Mouse (Mus musculus) heart, embryonic 10.5 days (tissue): ENCODE data around the gene Piezo1. TPM values are rescaled to one million over a fixed set of nuclear protein-coding genes. Genes with fewer than 3 reads are reported as not detected.

Experiments used
- DNase-seq: peaks from one replicate; pipeline ENCODE4 v3.0.0-alpha.2; 2017; ENCODE audit warnings: low spot score
- H3K27ac ChIP-seq: fragments of 300-500 bp; sonication (generic); 2 replicates; pipeline ENCODE4 v1.5.1; 2016; ENCODE audit warnings: mild to moderate bottlenecking
- H3K27me3 ChIP-seq: fragments of 300-500 bp; sonication (generic); 2 replicates; pipeline ENCODE4 v1.6.1; 2016; ENCODE audit warnings: mild to moderate bottlenecking; ENCODE audit not compliant: poor library complexity, insufficient read depth, severe bottlenecking
- H3K36me3 ChIP-seq: fragments of 300-500 bp; sonication (generic); 2 replicates; pipeline ENCODE4 v1.6.1; 2016; ENCODE audit warnings: mild to moderate bottlenecking, moderate library complexity
- H3K4me1 ChIP-seq: fragments of 300-500 bp; sonication (generic); 2 replicates; pipeline ENCODE4 v1.6.1; 2016; ENCODE audit warnings: mild to moderate bottlenecking
- H3K4me3 ChIP-seq: fragments of 300-500 bp; sonication (generic); 2 replicates; pipeline ENCODE4 v1.5.1; 2016; ENCODE audit warnings: mild to moderate bottlenecking, moderate library complexity
- H3K9me3 ChIP-seq: fragments of 300-500 bp; sonication (generic); 2 replicates; pipeline ENCODE4 v1.6.1; 2016; ENCODE audit warnings: mild to moderate bottlenecking, moderate library complexity
- WGBS: fragments of 180-500 bp; shearing (Covaris S2); methylation state at CpG from one replicate; pipeline ENCODE4 v1.1.7; 2016; 5-methylcytosine and 5-hydroxymethylcytosine counted together
- polyA plus RNA-seq: library from polyadenylated mRNA; unstranded; fragments of >200 nt; fragmentation: Nextera tagmentation; extraction: Ambion mirVana; gene quantifications from 2 replicates; pipeline ENCODE4 v1.2.1, GENCODE M21; 2016

Piezo1 gene
- polyA plus RNA-seq, 1 experiment from 2014 or later, result 29.3 TPM

- H3K4me3 ChIP-seq, result no peak overlapping the region
- H3K4me1 ChIP-seq, result peaks cover 57% of the 10 kb centered on the region
- H3K36me3 ChIP-seq, result peaks cover 11% of the 10 kb centered on the region; the same call in 1 of the 2 replicates
- WGBS, result 62% methylated on average over 10 of the region's 10 CpGs
- no peak for DNase-seq
- peaks cover 15% of the 10 kb centered on the region for H3K27me3 ChIP-seq
- no peaks in the 10 kb centered on the region for H3K9me3 ChIP-seq
- H3K27ac ChIP-seq, result peak overlapping the region; percentile 87
Measured at GRCm38 (mm10) chr8:122452154-122452553, 99.0 kb downstream of the Piezo1 start.

DNA sequence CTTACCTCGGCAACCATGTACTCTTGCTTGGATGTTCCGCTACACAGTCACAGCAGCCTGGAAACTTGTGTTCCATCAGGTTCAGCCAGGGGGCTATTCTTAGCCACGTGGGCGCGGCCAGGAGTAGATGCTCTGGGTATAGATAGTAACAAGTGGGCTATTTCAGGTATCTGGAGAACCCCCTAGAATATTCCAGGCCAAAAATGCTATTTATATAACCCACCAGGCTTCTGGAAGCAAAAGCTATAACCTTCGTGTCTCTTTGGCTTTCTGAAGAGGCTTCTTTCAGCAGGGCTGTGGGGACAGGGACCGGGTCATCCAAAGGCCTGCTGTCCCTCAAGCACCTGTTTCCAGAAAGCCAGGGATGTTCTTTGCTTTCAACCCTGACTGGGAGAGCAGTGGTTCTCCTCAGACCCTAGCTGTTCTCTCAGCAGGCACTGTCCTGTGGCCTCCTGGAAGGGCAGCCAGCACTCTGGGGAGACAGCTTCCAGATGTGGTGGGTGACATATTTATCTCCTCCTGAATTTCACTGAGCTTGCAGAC lies 99.9 kb downstream of the Piezo1 start:
- peaks cover 58% of the 10 kb centered on the region for H3K4me1 ChIP-seq
- no peaks in the 10 kb centered on the region for H3K9me3 ChIP-seq
- 34% methylated on average over 7 of the region's 7 CpGs for WGBS
- peaks cover 8% of the 10 kb centered on the region; the same call in 1 of the 2 replicates for H3K36me3 ChIP-seq
- peaks cover 7% of the 10 kb centered on the region for H3K27me3 ChIP-seq
- no peak for DNase-seq
- H3K4me3 ChIP-seq, result 0 out of 2 replicates have a peak overlapping the region, but pooled peaks have one; percentile 7
- peak overlapping the region; percentile 87 for H3K27ac ChIP-seq

- no peaks in the 10 kb centered on the region for H3K9me3 ChIP-seq
- DNase-seq, result no peak
- H3K4me3 ChIP-seq, result 0 out of 2 replicates have a peak overlapping the region, but pooled peaks have one; percentile 79
- H3K27me3 ChIP-seq, result no peaks in the 10 kb centered on the region
- 47% methylated on average over 3 of the region's 3 CpGs for WGBS
- peak overlapping the region; percentile 91; the same call in 1 of the 2 replicates for H3K27ac ChIP-seq
- no peaks in the 10 kb centered on the region for H3K36me3 ChIP-seq
- H3K4me1 ChIP-seq, result peaks cover 40% of the 10 kb centered on the region
Measured at GRCm38 (mm10) chr8:122445203-122445602, 105.9 kb downstream of the Piezo1 start.

DNA sequence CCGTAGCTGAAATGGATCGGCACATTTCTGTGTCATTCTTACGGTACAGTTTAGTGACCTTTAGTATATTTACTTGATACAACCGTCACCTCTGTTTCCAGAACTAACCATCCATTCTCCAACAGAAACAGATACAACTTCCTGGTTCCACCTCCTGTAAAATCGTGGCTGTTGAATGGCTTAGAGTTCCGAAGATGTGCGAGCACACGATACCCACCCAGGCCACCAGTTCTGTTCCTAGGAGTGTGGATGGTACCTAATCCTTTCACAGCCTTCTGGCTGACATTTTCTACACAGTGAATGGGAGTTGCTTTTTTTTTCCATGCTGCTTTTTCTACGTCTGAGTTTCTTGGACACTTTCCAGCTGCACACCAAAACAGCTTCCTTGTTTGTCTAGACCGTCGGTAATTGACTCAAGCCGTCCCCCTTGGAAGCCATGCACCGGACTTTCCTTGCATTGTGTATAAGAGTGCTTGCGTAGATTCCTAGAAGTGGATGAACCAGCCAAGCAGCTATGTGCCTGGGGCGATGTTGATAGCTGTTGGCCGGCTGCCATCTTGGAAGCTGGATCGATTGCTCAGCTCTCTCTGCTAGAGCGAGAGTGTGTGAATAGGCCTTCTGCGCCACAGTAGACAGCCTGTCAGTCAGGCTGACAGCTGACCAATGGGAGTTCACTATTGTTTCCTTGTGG lies 106.9 kb downstream of the Piezo1 start:
- H3K36me3 ChIP-seq, result peaks cover 9% of the 10 kb centered on the region
- H3K4me1 ChIP-seq, result peaks cover 37% of the 10 kb centered on the region
- 30% methylated on average over 19 of the region's 19 CpGs for WGBS
- peak overlapping the region; percentile 79 for H3K4me3 ChIP-seq
- DNase-seq, result peak; percentile 88
- no peaks in the 10 kb centered on the region for H3K9me3 ChIP-seq
- no peaks in the 10 kb centered on the region for H3K27me3 ChIP-seq
- H3K27ac ChIP-seq, result peak overlapping the region; percentile 91

- H3K4me3 ChIP-seq, result peak within 1 kb of the TSS; percentile 79
- peak within 1 kb of the TSS; percentile 91 for H3K27ac ChIP-seq
- H3K9me3 ChIP-seq, result no peaks in the 10 kb centered on the region
- H3K27me3 ChIP-seq, result no peaks in the 10 kb centered on the region
- peaks cover 37% of the 10 kb centered on the region for H3K4me1 ChIP-seq
- H3K36me3 ChIP-seq, result peaks cover 17% of the 10 kb centered on the region
- peak; percentile 100 for DNase-seq
- 1% methylated on average over 47 of the region's 47 CpGs for WGBS
Measured at GRCm38 (mm10) chr8:122443262-122444006, 107.7 kb downstream of the Piezo1 start, which contains the start of gene Mvd. Mvd (minus strand) TSS chr8:122443422.

DNA sequence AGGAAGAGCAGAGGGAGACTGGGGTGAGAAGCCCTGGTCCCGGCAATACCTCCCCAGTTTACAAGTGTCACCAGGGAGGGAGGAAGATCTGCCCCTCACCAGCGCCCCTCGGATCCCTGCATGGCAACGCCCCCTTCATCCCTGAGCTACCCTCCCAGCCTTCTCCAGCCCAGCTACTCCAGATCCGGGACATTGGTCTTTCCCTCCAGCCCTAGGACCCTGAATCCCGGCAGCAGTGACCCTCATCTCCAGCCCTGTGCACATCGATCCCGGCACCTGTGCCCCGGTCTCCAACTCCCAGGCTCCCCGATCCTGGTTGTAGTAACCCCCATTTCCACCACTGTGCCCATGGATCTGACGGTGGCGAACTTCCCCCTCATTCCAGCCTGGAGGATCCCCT lies 108.3 kb downstream of the Piezo1 start:
- peak overlapping the region; percentile 79 for H3K4me3 ChIP-seq
- WGBS, result 2% methylated on average over 12 of the region's 12 CpGs
- peaks cover 43% of the 10 kb centered on the region for H3K4me1 ChIP-seq
- DNase-seq, result no peak
- H3K36me3 ChIP-seq, result peaks cover 23% of the 10 kb centered on the region
- no peaks in the 10 kb centered on the region for H3K27me3 ChIP-seq
- no peaks in the 10 kb centered on the region for H3K9me3 ChIP-seq
- peak overlapping the region; percentile 91 for H3K27ac ChIP-seq

GRCm38 (mm10) chr8:122442356-122442755 lies 108.8 kb downstream of the Piezo1 start:
- 28% methylated on average over 7 of the region's 7 CpGs for whole genome bisulfite sequencing
- peaks cover 47% of the 10 kb centered on the region for H3K4me1 ChIP-seq
- peaks cover 28% of the 10 kb centered on the region for H3K36me3 ChIP-seq
- H3K27me3 ChIP-seq, result no peaks in the 10 kb centered on the region
- no peaks in the 10 kb centered on the region for H3K9me3 ChIP-seq
- no peak for DNase-seq
- peak overlapping the region; percentile 91 for H3K27ac ChIP-seq
- H3K4me3 ChIP-seq, result peak overlapping the region; percentile 79

- H3K36me3 ChIP-seq, result peaks cover 38% of the 10 kb centered on the region
- no peak overlapping the region for H3K27ac ChIP-seq
- WGBS, result 93% methylated on average over 1 of the region's 1 CpGs
- no peak for DNase-seq
- H3K27me3 ChIP-seq, result no peaks in the 10 kb centered on the region
- no peaks in the 10 kb centered on the region for H3K9me3 ChIP-seq
- no peak overlapping the region for H3K4me3 ChIP-seq
- peaks cover 49% of the 10 kb centered on the region for H3K4me1 ChIP-seq
Measured at GRCm38 (mm10) chr8:122441326-122441725, 109.8 kb downstream of the Piezo1 start.

DNA sequence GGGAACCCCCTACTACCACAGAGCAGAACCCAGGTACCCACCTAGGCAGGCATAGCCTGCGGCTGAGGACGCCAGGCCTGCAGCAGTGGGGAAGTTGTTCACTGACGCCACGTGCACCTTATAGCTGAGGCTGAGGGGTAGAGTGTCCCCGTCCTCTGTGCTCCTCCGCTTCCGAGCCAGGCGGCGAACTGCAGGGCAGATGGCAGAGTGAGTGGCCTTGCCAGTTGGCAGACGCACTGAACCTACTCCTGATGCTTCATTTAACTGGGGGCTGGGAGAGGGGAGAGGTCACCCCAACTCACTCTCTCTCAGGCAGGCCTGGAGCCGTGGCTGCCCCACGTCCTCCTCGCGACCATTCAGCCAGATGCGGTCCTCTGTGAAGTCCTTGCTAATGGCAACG lies 111.8 kb downstream of the Piezo1 start:
- H3K9me3 ChIP-seq, result no peaks in the 10 kb centered on the region
- no peak overlapping the region for H3K27ac ChIP-seq
- peaks cover 29% of the 10 kb centered on the region for H3K4me1 ChIP-seq
- peaks cover 56% of the 10 kb centered on the region for H3K36me3 ChIP-seq
- H3K27me3 ChIP-seq, result no peaks in the 10 kb centered on the region
- WGBS, result 89% methylated on average over 16 of the region's 16 CpGs
- no peak for DNase-seq
- no peak overlapping the region for H3K4me3 ChIP-seq

DNA sequence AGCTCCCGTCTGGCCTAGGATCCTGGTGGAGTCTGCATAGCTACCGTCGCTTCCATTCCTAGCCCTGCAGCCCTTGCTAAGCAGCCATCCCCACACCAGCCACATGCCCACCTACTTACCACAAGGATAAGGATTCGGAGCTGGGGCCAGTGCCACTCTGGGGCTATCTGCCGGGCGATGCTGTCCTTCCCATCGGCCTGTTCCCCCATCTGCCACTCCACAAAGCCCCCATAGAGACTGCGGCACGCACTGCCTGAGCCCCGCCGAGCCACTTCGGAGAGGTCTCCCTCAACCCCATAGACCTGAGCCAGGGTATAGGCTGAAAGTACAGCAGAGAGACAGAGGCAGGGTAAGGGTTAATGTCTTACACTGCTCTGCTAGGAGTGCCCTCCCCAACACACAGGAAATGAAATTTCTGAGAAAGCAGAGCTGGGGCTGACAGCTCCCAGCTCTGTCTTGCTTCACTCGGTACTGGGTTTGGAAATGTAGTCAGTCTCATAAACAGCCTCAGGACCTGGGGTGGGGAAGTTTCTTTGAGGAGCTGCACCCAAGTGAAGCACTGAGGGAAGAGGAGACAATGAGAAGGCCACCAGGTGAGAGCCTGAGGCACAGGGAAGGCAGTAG lies 113.3 kb downstream of the Piezo1 start:
- DNase-seq, result no peak
- Histone ChIP-seq H3K27me3 (no peaks in the 10 kb centered on the region), H3K9me3 (no peaks in the 10 kb centered on the region), H3K36me3 (peaks cover 65% of the 10 kb centered on the region), H3K4me1 (peaks cover 33% of the 10 kb centered on the region), H3K4me3 (no peak overlapping the region), H3K27ac (peak overlapping the region; percentile 17; the same call in 1 of the 2 replicates)
- WGBS, result 90% methylated on average over 13 of the region's 13 CpGs

DNA sequence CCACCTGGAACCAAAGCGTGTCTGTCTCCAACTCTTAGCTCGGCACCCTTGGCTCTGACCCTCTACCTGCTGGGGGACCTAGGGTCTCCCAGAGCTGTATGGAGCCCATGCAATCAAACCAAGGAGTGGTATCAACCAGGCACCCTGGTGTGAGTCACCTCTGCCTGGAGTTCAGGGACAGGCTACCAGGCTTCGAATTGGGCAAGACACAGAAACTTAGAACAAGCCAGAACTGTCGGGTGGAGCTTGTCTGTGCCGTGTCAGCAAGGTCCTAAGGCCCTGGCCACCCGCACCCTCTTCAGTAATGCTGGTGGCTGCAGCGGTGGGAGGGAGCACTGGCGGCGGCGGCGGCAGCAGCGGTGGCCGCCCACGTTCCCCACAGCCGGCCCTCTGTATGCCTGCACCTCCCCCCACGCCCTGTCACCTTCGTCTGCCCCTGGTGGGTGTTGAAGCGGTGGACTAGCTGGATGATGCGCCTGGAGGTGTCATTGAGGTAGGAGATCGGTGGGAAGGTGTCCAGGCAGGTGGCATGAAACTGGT lies 114.5 kb downstream of the Piezo1 start:
- no peaks in the 10 kb centered on the region for H3K9me3 ChIP-seq

GRCm38 (mm10) chr8:122436146-122436545 lies 115.0 kb downstream of the Piezo1 start:
- Histone ChIP-seq H3K27me3 (no peaks in the 10 kb centered on the region), H3K4me1 (peaks cover 44% of the 10 kb centered on the region), H3K36me3 (peaks cover 65% of the 10 kb centered on the region), H3K4me3 (no peak overlapping the region), H3K27ac (no peak overlapping the region), H3K9me3 (no peaks in the 10 kb centered on the region)
- WGBS, result 94% methylated on average over 9 of the region's 9 CpGs
- DNase-seq, result no peak

More for the DNA sequence above, 114.5 kb downstream of the Piezo1 start:
- Histone ChIP-seq H3K36me3 (peaks cover 65% of the 10 kb centered on the region), H3K4me1 (peaks cover 38% of the 10 kb centered on the region), H3K4me3 (no peak overlapping the region; the same call in 1 of the 2 replicates), H3K27ac (no peak overlapping the region), H3K27me3 (no peaks in the 10 kb centered on the region)
- no peak for DNase-seq
- 79% methylated on average over 20 of the region's 20 CpGs for whole genome bisulfite sequencing
